Mouse (Mus musculus) ovary, postnatal 14 days (tissue): ENCODE results near the gene Scamp3.
"Not testable (repeated sequence)": the region's sequence is repeated elsewhere in the genome, so short reads cannot be mapped to it uniquely, and the experiment has no call there.

Experiments used
- DNase-seq: peaks from one replicate; pipeline ENCODE4 v3.0.0; 2022; ENCODE audit warnings: low spot score

Scamp3 gene

DNA sequence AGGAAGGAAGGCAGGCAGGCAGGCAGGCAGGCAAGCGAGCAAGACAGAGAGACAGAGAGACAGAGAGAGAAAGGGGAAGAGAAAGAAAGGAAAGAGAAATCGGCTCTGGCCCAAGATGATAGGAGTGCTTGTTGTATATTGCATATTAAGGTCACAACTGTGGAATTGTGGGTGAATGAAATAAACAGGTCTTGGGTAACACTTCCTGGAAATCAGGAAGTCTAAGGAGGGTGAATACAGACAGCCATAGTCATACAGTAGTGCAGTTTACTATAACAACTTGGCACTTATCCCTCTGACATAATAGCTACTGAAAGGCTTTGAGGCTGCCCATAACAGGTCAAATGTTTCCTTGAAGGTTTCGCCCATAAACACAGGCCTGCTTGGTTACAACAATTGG lies 22.6 kb downstream of the Scamp3 start:
- no peak for DNase-seq

GRCm38 (mm10) chr3:89202253-89203141 lies 25.2 kb downstream of the Scamp3 start, which contains the start of gene Gba:
TSS of gene Gba (plus strand) at chr3:89202928.
- DNase-seq = peak; percentile 82

DNA sequence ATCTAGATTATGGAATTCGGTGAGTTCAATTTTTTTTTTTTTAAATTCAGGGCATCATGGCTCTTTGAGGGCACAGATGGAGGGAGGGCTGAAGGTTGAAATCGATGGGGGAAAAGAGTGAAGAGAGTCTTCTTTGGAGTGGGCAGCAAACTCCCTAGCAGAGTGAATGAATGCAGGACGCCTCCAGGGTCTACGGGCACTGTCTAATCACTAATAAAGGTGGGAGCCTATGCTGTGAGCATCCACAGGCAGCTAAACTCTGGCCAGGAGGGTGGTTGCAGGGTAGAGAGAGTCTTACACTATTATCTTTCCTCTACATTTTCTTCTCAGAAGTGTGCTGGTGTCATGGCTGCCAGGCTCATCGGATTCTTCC lies 25.9 kb downstream of the Scamp3 start:
- no peak for DNase-seq

- DNase-seq = no peak
These were observed 28.8 kb downstream of the Scamp3 start for GRCm38 (mm10) chr3:89206079-89206478.

DNA sequence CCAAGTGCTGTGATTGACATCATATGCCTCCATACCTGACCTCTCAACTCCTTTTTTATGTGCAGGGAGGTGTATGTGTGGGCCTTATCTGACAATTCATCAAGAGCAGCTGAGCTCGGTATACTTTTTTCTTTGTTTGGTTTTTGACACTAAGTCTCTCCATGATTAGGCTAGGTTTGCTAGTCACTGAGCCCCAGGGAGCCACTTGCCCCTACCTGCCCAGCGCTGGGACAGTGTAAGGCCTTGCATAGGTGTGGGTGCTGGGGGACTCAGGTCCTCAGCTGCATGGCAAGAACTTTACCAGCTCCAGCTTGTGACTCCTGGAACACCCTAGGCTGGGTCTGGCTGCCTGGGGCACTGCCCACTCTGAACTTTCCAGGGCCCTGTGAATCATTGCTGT lies 29.4 kb downstream of the Scamp3 start:
- DNase-seq = no peak

GRCm38 (mm10) chr3:89208075-89208657 lies 30.9 kb downstream of the Scamp3 start:
- DNase-seq = no peak

DNA sequence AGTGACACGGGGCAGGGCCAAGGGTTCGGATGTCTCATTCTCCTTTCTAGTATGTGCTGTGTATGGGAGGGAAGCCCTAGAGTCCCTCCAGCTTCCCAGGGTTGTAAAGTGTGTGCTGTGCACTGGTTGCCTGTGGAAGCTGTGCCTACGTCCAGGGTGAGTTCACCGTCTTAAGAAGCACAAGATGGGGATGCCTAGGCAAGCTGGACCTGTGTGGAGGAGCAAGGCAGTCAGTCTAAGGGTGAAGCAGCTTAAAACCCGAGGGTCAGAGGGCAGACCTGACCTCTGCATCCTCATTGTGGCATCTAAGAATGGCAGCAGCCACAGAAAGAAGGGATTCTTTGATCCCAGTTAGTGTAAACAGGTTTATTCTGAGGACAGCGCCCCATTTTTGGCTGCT lies 31.5 kb downstream of the Scamp3 start:
- DNase-seq = no peak

DNA sequence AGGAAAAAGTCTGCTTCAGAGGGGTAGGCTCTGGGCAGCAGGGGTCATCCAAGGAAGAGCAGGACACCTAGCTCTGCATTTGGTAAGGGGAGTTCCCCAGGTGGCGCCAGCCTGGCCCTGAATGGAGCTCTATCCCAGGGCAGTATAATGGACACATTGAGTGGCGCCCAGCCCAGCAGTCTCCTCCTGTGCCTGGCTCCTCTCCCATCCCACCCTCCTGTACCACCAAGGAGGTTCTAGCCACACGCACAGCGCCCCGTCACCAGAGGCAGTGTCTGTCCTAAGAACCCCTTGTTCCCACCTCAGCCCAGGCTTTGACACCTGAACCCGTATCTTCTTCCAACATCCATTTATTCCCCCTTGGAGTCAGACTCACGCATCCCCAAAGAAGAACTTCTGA lies 32.5 kb downstream of the Scamp3 start:
- no peak for DNase-seq

GRCm38 (mm10) chr3:89210162-89210561 lies 32.9 kb downstream of the Scamp3 start:
- no peak for DNase-seq

GRCm38 (mm10) chr3:89210731-89211130 lies 33.5 kb downstream of the Scamp3 start:
- no peak for DNase-seq

GRCm38 (mm10) chr3:89213803-89214530 lies 36.7 kb downstream of the Scamp3 start:
- peak; percentile 90 for DNase-seq

DNA sequence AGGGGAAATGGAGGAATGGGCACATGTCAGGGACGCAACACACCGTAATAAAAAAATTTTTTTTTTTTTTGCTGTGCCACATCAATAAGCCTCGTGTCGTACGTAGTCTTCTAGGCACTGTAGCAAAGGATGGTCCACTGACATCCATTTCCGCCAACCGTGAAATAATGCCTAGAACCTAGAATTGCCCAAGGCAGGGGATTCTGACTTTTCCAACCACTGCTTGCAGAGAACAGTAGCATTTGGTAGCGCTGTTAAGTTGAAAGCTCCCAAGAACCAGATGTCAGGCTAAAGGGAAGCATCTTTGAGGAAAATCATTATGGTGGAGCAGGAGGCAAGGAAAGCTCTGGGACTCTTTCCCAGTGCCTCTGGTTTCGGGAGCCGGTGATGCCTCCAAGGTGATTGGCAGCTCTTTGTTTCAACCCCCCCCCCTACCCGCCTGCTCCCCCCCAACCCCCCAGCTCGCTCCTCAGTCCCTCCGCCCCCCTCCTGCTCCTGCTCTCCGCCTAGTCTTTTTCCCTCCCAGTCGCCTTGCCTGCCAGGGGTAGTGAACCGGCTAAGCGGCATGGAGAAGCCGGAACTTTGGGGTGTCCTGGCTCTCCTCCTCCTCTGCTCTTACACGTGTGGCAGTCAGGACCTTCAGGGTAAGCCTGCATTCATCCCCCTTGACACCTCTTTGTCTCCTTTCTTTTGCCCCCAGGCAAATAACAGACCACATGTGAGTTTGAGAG lies 37.6 kb downstream of the Scamp3 start, which contains the start of gene Thbs3:
Thbs3 (plus strand) TSS at position 500 of the 731 bp plus-strand sequence.
- DNase-seq = no peak

DNA sequence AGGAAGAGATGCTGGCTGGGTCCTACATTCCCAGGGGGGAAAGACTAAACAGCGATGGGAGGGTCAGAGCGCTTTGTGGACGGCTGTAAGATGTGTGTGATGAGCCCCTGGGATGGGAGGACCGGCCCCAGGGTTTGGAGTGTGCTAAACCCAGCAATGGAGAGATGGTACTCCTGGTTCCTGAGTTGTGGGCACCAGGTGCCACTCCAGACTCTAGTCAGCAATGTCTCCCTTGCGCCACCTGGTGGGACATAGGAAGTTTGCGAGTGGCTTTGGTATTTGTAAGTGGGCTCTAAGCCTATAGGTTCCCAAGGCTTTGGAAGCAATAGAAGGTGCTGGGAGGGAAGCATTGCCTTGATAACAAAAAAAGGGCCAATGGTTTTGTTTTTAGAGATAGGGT lies 38.6 kb downstream of the Scamp3 start:
- peak; percentile 76 for DNase-seq

- DNase-seq = not testable (repeated sequence)
These were observed 39.1 kb downstream of the Scamp3 start for GRCm38 (mm10) chr3:89216407-89216806.

DNA sequence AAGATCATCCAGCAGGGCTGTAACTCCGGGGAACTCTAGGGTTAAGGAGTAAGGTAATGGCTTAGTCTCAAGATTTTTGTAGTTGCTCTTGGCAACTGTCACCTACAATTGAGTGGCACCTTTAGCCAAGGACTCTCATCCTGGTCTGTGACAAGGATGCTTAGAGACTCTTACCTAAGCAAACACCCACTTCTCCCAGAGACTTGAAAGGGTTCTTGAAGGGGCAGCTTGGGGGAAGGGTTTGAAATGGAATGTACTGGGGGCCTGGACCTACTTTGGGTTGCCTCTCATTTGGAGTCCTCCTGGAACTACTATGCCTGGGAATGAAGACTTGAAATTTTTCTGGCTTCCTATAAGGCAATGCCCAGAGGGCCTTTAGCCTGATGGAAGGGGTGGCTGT lies 41.0 kb downstream of the Scamp3 start:
- DNase-seq = no peak

GRCm38 (mm10) chr3:89219546-89219945 lies 42.3 kb downstream of the Scamp3 start:
- DNase-seq = no peak

- DNase-seq = no peak
These were observed 43.9 kb downstream of the Scamp3 start for GRCm38 (mm10) chr3:89221167-89221566.

- no peak for DNase-seq
These were observed 47.5 kb downstream of the Scamp3 start for GRCm38 (mm10) chr3:89224796-89225195.

DNA sequence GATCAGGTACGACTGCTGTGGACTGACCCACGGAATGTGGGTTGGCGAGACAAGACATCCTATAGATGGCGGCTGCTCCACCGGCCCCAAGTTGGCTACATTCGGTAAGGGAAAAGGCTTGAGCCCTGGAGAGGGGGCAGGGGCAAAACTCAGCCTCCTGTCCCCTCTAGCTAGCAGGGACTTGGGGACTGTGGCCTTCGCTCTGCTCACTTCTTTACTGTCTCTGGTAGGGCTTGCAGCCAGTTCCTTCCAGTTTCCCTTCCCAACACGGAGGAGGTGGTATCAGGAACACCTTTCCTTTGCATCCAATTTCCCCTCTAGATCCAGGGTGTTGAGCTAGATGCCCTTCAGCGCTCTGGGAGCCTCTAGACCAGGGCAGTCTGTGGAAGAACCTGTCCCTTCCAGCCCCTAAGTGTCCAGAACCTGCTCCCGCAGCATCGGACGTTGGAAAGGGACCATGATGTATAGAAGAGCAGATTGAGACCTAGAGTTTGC lies 48.1 kb downstream of the Scamp3 start:
- no peak for DNase-seq

GRCm38 (mm10) chr3:89225918-89226317 lies 48.6 kb downstream of the Scamp3 start:
- DNase-seq = no peak

- no peak for DNase-seq
These were observed 49.1 kb downstream of the Scamp3 start for GRCm38 (mm10) chr3:89226361-89226760.

GRCm38 (mm10) chr3:89226900-89227299 lies 49.6 kb downstream of the Scamp3 start, which contains the start of gene Mtx1:
TSS of gene Mtx1 (minus strand) at chr3:89227088.
- DNase-seq = no peak
